Mouse (Mus musculus) naive thymus-derived CD4-positive, alpha-beta T cell, adult 5 months (primary cell): ENCODE data around the gene Rps11. TPM values are rescaled to one million over a fixed set of nuclear protein-coding genes. Genes with fewer than 3 reads are reported as not detected.

Source experiments
- polyA plus RNA-seq: library from polyadenylated mRNA; unstranded; fragments of 100-300 nt; shearing (Covaris generic); gene quantifications from one replicate; pipeline ENCODE4 v1.2.1, GENCODE M21; 2017

Gene Rps11
- 2,728 TPM for polyA plus RNA-seq

DNA sequence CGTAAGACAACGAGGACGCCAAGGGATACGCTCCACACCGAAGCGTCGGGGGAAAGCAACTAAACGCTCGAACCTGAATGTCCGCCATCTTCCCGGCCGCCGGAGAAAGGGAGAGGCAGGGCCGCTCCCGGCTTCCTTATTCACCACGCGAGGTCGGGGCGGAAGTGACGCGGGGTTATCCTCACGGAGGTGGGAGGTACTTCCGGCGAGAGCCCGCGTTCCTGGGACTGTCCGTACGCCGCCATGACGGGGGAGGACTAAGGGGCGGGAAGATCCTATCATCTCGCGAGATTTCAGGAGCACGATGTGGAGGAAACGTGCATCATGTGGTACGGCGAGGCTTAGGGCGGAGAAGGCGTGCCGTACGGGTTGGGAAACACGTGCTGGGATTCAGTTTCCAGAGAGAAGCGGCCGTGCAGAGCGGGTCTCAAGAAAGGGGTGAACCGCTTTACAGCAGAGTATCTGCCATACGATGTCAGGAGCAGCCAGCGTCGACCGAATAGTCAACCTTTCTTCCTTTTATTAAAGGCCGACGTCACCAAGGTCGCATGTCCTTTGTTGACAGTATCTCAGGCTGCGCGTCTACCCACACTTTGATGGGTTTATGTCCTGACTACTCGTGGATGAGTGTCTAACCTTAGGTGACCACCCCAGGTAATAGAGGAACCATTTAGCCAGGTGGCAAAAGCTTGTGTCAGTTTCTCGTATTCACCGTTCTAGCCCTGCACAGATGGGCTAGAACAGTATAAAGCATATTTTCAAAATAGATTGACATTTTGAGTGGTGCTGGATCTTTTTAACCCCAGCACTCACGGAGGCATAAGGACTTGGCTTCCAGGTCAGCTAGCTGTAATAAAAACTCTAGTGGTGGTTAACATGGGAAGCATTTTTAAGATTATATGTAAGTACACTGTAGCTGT is at the start of gene Rps11:
Rps11 (minus strand) TSS at position 216 of the 920 bp plus-strand sequence.

DNA sequence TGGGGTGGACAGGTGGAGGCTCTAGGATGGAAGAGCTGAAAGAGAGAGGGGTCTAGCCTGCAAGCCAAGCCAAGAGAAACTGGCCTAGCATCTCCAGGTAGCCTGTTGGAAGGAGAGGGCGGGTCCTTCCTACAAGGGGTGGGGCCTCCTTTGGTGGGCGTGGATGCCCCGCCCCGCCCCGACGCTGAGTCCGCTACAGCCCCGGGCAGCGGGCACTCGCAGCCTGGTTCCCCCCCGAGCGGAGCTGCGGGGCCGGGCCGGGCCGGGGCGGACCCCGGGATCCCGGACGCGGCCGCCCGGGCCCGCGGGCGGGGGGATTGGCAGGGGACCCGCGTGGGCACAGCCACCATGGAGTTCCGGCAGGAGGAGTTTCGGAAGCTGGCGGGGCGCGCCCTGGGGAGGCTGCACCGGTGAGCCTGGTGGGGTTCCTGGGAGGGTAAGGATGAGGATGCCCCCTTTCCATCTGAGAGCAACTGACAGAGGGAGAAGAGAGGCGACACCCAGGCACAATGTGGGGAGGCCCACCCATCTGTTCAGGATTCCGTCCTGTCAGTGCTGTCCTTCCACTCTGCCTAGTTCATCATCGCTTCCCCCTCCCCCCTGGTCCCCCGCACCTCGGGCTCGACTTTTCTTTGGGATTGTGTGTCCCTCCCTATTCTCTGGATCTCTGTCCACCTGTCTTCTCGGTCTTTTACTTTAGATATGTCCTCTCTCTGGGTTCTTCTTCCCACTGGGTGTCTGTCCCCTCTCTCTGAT is 39.7 kb upstream of the Rps11 start, which contains the start of gene Slc17a7:
Slc17a7 (plus strand) TSS at position 215 of the 756 bp plus-strand sequence.

DNA sequence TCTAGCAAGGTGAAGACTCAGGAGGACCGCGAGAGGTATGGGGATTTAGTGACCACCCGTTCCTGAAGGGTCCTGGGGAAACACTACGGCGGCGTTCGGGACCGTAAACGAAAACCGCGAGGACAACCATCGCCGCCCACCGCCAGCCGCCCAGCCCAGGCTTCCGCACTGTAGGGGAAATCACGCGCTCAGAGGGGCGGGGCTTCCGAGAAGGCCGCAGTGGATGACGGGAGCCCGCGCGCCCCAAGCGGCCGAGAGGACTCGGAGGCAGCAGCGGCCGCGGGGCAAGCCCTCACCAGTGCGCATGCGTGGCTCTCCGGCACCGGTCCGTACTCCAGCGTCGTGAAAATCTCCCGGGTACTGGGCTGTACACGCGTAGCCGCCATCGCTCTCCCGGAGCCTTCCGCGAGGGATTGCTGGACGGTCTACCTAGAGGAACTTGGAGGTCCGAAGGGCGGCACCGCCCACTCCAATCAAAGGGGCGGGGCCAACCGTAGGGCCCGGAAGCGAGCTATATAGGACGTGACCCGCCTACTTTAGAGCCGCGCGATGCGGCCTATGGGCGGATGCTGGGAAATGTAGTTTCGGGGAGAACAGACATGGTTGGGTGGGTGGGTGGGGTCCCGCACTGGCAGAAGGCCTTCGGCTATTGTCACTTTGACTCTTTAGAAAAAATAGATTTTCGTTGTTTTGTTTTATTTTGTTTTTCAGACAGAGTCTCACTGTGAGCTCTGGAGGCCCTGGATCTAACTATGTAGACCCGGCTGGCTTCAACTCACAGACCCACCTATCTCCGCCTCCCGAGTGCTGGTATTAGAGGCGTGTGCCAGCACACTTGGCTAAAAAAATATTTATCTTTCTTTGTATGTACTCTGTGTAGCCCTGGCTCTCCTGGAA is 30.1 kb upstream of the Rps11 start, which contains the start of the genes Pih1d1 and Aldh16a1:
Pih1d1 (plus strand) TSS at position 208 of the 897 bp plus-strand sequence.
Aldh16a1 (minus strand) TSS at position 489 of the 897 bp plus-strand sequence.

DNA sequence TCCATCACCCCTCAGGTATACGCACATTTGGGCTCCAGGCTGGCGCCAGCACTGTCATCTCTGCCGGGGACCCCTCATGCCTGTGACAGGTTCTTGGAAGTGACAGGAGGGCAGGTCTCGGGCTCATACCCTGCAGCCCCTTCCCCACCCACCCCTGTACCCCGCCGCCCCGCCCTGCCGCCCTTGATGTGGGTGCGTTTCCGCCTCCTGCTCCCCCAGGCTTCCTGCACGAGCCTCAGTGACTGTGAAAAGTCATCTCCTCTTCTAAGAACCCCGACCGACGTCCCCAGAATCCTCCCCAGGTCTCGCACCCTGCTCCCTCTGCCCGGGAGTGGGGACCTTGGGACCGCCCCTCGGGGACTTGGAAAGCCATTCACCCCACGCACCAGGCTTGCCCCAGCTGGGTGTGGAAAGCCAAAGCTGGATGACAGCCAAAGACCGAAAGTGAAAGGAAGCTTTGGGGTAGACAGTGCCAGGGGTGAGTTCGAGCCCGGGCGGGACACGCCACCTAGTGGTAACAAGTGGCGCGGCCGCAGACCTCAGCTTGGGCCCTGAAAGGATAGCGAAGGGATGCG is 11.8 kb upstream of the Rps11 start, which contains the start of the genes Gm45713 and Flt3l:
Gm45713 (minus strand) TSS at position 239 of the 575 bp plus-strand sequence.
Flt3l (minus strand) TSS at position 440 of the 575 bp plus-strand sequence.

DNA sequence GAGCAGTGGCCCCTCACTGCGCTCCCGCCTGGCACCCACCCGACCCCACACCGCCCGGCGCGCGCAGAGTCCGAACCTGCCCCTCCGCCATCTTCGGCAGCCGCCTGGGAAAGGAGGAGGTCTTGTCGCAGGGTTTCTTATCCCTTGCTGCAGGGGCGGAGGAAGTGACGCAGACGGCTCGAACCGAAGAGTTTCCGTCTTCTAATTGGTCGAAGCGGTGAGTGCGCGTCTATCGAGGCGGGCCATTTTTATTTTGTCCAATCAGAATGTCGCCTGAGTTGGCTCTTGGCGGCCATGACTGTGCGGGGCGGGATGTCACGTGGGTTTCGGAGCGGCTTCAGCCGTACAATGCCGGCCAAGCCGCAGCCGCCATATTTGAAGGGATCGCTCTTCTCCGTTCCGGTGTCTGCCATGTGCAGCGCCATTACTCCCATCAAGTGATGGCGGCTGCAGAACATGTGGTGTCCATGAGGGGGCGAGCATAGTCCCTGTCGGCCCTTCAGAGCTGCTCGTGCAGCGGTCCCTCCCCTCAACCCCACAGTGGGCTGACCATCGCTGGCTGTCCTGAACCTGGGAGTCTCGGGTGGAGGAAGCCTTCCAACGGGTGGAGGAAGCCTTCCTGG is 4.5 kb upstream of the Rps11 start, which contains the start of gene Rpl13a:
Rpl13a (minus strand) TSS at position 138 of the 623 bp plus-strand sequence.

DNA sequence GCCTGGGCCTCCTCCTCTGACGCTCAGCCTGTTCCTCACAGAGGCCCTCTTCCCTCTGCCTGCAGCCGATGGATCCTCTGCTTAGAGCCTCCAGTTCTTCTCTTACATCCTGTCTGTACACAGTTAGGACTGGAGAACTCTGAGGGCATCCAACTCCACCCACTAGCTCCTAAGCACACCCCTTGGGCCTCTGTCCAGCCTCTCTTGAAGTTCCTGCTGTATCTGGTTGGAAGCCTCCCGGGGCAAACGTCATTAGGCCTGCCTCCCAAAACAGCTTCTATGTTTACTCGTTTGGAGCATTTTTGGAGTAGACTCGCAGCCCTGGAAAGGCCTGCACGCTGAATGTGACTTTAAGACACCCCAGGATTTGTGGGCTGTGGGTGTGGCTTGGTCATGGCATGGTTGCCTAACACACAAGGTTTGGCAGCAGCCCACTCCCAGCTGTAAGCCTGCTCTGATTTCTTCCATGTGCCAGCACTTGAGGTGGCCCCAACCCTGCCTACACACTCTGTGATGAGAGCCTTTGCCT is 20.5 kb downstream of the Rps11 start, which contains the start of gene Fcgrt:
Fcgrt (minus strand) TSS at position 200 of the 529 bp plus-strand sequence.

DNA sequence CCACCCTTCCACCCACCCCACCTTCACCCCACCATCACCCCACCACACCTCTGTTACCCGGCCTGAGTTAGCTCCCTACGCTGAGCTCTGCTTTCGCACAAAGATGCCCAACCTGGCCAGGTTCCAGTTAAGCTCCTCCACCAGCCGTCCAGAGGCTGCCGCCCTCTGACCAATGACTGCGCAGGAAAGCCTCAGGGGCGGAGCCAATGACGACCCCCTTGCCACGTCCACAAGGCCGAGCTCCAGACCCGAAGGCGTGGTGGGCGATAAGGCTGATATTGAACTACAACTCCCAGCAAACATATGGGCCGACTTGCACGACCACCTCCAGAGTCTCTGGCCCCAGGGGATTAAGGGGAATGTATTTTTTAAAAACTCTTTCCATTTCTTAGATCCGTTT is 32.2 kb downstream of the Rps11 start, which contains the start of gene Rcn3:
Rcn3 (minus strand) TSS at position 174 of the 400 bp plus-strand sequence.

Other genes starting within 250 kb of the Rps11 start
- gene Med25, start 231.7 kb downstream of the Rps11 start, polyA plus RNA-seq: 48.6 TPM
- 20.9 TPM for gene Fuz, start 228.4 kb downstream of the Rps11 start, polyA plus RNA-seq
- gene Ap2a1, start 194.9 kb downstream of the Rps11 start, polyA plus RNA-seq: 53.1 TPM
- not detected for gene Tsks, start 181.2 kb downstream of the Rps11 start, polyA plus RNA-seq
- gene Cpt1c, start 149.6 kb downstream of the Rps11 start, polyA plus RNA-seq: not detected
- 161 TPM for gene Prmt1, start 137.9 kb downstream of the Rps11 start, polyA plus RNA-seq
- 172 TPM for gene Irf3, start 126.8 kb downstream of the Rps11 start, polyA plus RNA-seq
- gene Bcl2l12, start 125.7 kb downstream of the Rps11 start, polyA plus RNA-seq: 17.5 TPM
- 27.3 TPM for gene Scaf1, start 108.1 kb downstream of the Rps11 start, polyA plus RNA-seq
- 11.5 TPM for gene Rras, start 106.5 kb downstream of the Rps11 start, polyA plus RNA-seq
- 2.2 TPM for gene Prr12, start 71.6 kb downstream of the Rps11 start, polyA plus RNA-seq
- gene Nosip, start 62.0 kb downstream of the Rps11 start, polyA plus RNA-seq: 104 TPM
- gene Prrg2, start 61.8 kb downstream of the Rps11 start, polyA plus RNA-seq: 1.7 TPM
- gene Rcn3, start 32.2 kb downstream of the Rps11 start, polyA plus RNA-seq: 10.6 TPM
- 6.2 TPM for gene Fcgrt, start 20.6 kb downstream of the Rps11 start, polyA plus RNA-seq
- gene Rpl13a, start 4.3 kb upstream of the Rps11 start, polyA plus RNA-seq: 3,371 TPM
- gene Gm45713, start 11.8 kb upstream of the Rps11 start, polyA plus RNA-seq: not detected
- gene Flt3l, start 12.0 kb upstream of the Rps11 start, polyA plus RNA-seq: 252 TPM
- gene Pih1d1, start 29.9 kb upstream of the Rps11 start, polyA plus RNA-seq: 30.4 TPM
- 42.7 TPM for gene Aldh16a1, start 30.1 kb upstream of the Rps11 start, polyA plus RNA-seq
- 0.20 TPM for gene Slc17a7, start 39.5 kb upstream of the Rps11 start, polyA plus RNA-seq
- not detected for gene Gfy, start 55.1 kb upstream of the Rps11 start, polyA plus RNA-seq
- not detected for gene Pth2, start 56.6 kb upstream of the Rps11 start, polyA plus RNA-seq
- gene Ccdc155, start 80.5 kb upstream of the Rps11 start, polyA plus RNA-seq: not detected
- 2.7 TPM for gene Dkkl1, start 87.7 kb upstream of the Rps11 start, polyA plus RNA-seq
- gene Tead2, start 91.3 kb upstream of the Rps11 start, polyA plus RNA-seq: 0.95 TPM
- 402 TPM for gene Cd37, start 114.7 kb upstream of the Rps11 start, polyA plus RNA-seq
- gene Slc6a16, start 116.6 kb upstream of the Rps11 start, polyA plus RNA-seq: not detected
- gene Slc6a21, start 153.1 kb upstream of the Rps11 start, polyA plus RNA-seq: not detected
- 8.0 TPM for gene Trpm4, start 209.3 kb upstream of the Rps11 start, polyA plus RNA-seq
- not detected for gene Hrc, start 210.9 kb upstream of the Rps11 start, polyA plus RNA-seq
- gene Ppfia3, start 242.6 kb upstream of the Rps11 start, polyA plus RNA-seq: not detected
- gene Lin7b, start 246.1 kb upstream of the Rps11 start, polyA plus RNA-seq: not detected